9 mouse cellular contexts compared by ENCODE assay signal in genomic region chr10:70060689-70061081, GRCm38 (mm10). TPM values are rescaled to one million over a fixed set of nuclear protein-coding genes. Genes with fewer than 3 reads are reported as not detected.
DNase-seq lines count a peak whose midpoint lies in the region; ATAC-seq lines count a peak whose summit lies in the region.
"Had no signal": no experiment of that assay in that cellular context is flagged by ENCODE, and none has a peak within 500 bp of the region (broad histone marks: within the 10 kb centered on the region; RNA-seq: fewer than 3 reads in every experiment).

No protein-coding gene starts in this region.

- H3K4me3 ChIP-seq in embryonic facial prominence, embryonic 11.5 days (ENCODE audit: low read depth, low read length) = no peak overlapping the region
- H3K4me3 ChIP-seq in embryonic facial prominence, embryonic 10.5 days = no peak overlapping the region
- no peak overlapping the region for H3K4me3 ChIP-seq in hindbrain, embryonic 16.5 days (ENCODE audit: low read length)
- H3K4me3 ChIP-seq: liver, embryonic 15.5 days had no signal

- H3K36me3 ChIP-seq in embryonic facial prominence, embryonic 11.5 days (replicated peaks; ENCODE audit: control insufficient read depth, insufficient read depth, low read depth, low read length) = no peaks in the 10 kb centered on the region
- H3K36me3 ChIP-seq in embryonic facial prominence, embryonic 10.5 days (replicated peaks) = no peaks in the 10 kb centered on the region
- H3K36me3 ChIP-seq in hindbrain, embryonic 16.5 days (ENCODE audit: control insufficient read depth, insufficient read depth, low read length) = no peaks in the 10 kb centered on the region
- H3K36me3 ChIP-seq: liver, embryonic 15.5 days had no signal

- H3K4me2 ChIP-seq in embryonic facial prominence, embryonic 11.5 days (ENCODE audit: low read depth, low read length) = no peak overlapping the region
- no peak overlapping the region; the same call in 1 of the 2 replicates for H3K4me2 ChIP-seq in hindbrain, embryonic 16.5 days (ENCODE audit: low read length)
- H3K4me2 ChIP-seq: liver, embryonic 15.5 days had no signal

- no peak for DNase-seq in embryonic facial prominence, embryonic 11.5 days (ENCODE audit: low spot score)
- DNase-seq in embryonic facial prominence, embryonic 10.5 days (ENCODE audit: low spot score) = no peak
- peak; percentile 21 for DNase-seq in lung, postnatal 10 days
- no peak for DNase-seq in lung, postnatal 14 days
- DNase-seq in kidney, adult 18-20 months = peak; percentile 68
- peak; percentile 24 for DNase-seq in testis, postnatal 14 days (ENCODE audit: low spot score)
- DNase-seq in ovary, postnatal 14 days (ENCODE audit: low spot score) = no peak

- 48% methylated on average over 10 of the region's 10 CpGs for WGBS in embryonic facial prominence, embryonic 11.5 days
- 52% methylated on average over 10 of the region's 10 CpGs for whole genome bisulfite sequencing in embryonic facial prominence, embryonic 10.5 days
- 42% methylated on average over 10 of the region's 10 CpGs for WGBS in hindbrain, embryonic 16.5 days

- no peaks in the 10 kb centered on the region for H3K4me1 ChIP-seq in embryonic facial prominence, embryonic 11.5 days (ENCODE audit: control insufficient read depth, insufficient read depth, low read length)
- H3K4me1 ChIP-seq in embryonic facial prominence, embryonic 10.5 days = 0 out of 2 replicates have a peak, but pooled peaks cover 2% of the 10 kb centered on the region
- peaks cover 2% of the 10 kb centered on the region for H3K4me1 ChIP-seq in hindbrain, embryonic 16.5 days (ENCODE audit: control insufficient read depth, insufficient read depth, low read depth, low read length)
- H3K4me1 ChIP-seq: liver, embryonic 15.5 days had no signal

- ATAC-seq in embryonic facial prominence, embryonic 11.5 days (replicated peaks; ENCODE audit: insufficient number of reproducible peaks, low FRiP score, low TSS enrichment, low read depth) = 0 out of 2 replicates have a peak, but pooled peaks have one; percentile 29
- ATAC-seq in hindbrain, embryonic 16.5 days = no peak

- H3K9ac ChIP-seq in embryonic facial prominence, embryonic 11.5 days (replicated peaks; ENCODE audit: low read length) = no peak overlapping the region
- no peak overlapping the region for H3K9ac ChIP-seq in hindbrain, embryonic 16.5 days (ENCODE audit: low read depth, low read length)
- H3K9ac ChIP-seq: liver, embryonic 15.5 days had no signal

- no peaks in the 10 kb centered on the region for H3K9me3 ChIP-seq in embryonic facial prominence, embryonic 11.5 days (replicated peaks; ENCODE audit: control insufficient read depth, low read length)
- H3K9me3 ChIP-seq in embryonic facial prominence, embryonic 10.5 days = no peaks in the 10 kb centered on the region
- H3K9me3 ChIP-seq in hindbrain, embryonic 16.5 days (ENCODE audit: control insufficient read depth, low read length) = no peaks in the 10 kb centered on the region
- H3K9me3 ChIP-seq: liver, embryonic 15.5 days had no signal

- H3K27me3 ChIP-seq in embryonic facial prominence, embryonic 11.5 days (ENCODE audit: control insufficient read depth, insufficient read depth, low read length) = no peaks in the 10 kb centered on the region
- H3K27me3 ChIP-seq in embryonic facial prominence, embryonic 10.5 days (replicated peaks; ENCODE audit: low read depth, poor library complexity, severe bottlenecking) = no peaks in the 10 kb centered on the region
- H3K27me3 ChIP-seq in hindbrain, embryonic 16.5 days (replicated peaks; ENCODE audit: control insufficient read depth, insufficient read depth, low read length) = no peaks in the 10 kb centered on the region
- H3K27me3 ChIP-seq: liver, embryonic 15.5 days had no signal

- H3K27ac ChIP-seq in embryonic facial prominence, embryonic 11.5 days (replicated peaks; ENCODE audit: low read depth, low read length) = no peak overlapping the region
- no peak overlapping the region for H3K27ac ChIP-seq in embryonic facial prominence, embryonic 10.5 days (replicated peaks)
- no peak overlapping the region for H3K27ac ChIP-seq in hindbrain, embryonic 16.5 days (ENCODE audit: low read depth, low read length)
- H3K27ac ChIP-seq: liver, embryonic 15.5 days had no signal

RNA-seq across cellular contexts. Expression of gene Ccdc6, which starts 36.2 kb away (rescaled TPM):
- polyA plus RNA-seq in embryonic facial prominence, embryonic 11.5 days (2014; fragmentation: Nextera tagmentation; extraction: Ambion mirVana) = 20.2 and 20.8 TPM in 2 replicates
- polyA plus RNA-seq in embryonic facial prominence, embryonic 10.5 days (2016; fragmentation: Nextera tagmentation; extraction: Ambion mirVana) = 19.6 and 19.9 TPM in 2 replicates
- polyA plus RNA-seq in hindbrain, embryonic 16.5 days (2015; fragmentation: Nextera tagmentation; extraction: Ambion mirVana) = 18.6 and 23.0 TPM in 2 replicates

Comparison
In these comparisons a context has a peak if more than half of its experiments do, and no peak if none do; other contexts are left out.
1. DNase-seq: peak in lung, postnatal 10 days (single experiment), kidney, adult 18-20 months (single experiment) and testis, postnatal 14 days (single experiment); none in embryonic facial prominence, embryonic 11.5 days (single experiment), embryonic facial prominence, embryonic 10.5 days (single experiment), lung, postnatal 14 days (single experiment) and ovary, postnatal 14 days (single experiment).